Mouse (Mus musculus) kidney, embryonic 16.5 days (tissue): ENCODE results near the gene Bcas3. TPM values are rescaled to one million over a fixed set of nuclear protein-coding genes. Genes with fewer than 3 reads are reported as not detected.

Experiments
- ATAC-seq: fragments of 200-750 bp; cut with Nextera tagmentation; 2 replicates; pipeline ENCODE4 v1.8.0; 2017; ENCODE audit warnings: moderate TSS enrichment; ENCODE audit not compliant: low FRiP score, low TSS enrichment
- H3K27ac ChIP-seq: fragments of 300-500 bp; sonication (generic); 2 replicates; pipeline ENCODE4 v1.5.1; 2014; ENCODE audit warnings: low read length
- H3K27me3 ChIP-seq: fragments of 300-500 bp; sonication (generic); 2 replicates; pipeline ENCODE4 v1.6.1; 2014; ENCODE audit warnings: low read length, control low read depth, mixed read lengths; ENCODE audit not compliant: insufficient read depth
- H3K36me3 ChIP-seq: fragments of 300-500 bp; sonication (generic); 2 replicates; pipeline ENCODE4 v1.6.1; 2014; ENCODE audit warnings: low read length, control low read depth, mixed read lengths; ENCODE audit not compliant: insufficient read depth
- H3K4me1 ChIP-seq: fragments of 300-500 bp; sonication (generic); 2 replicates; pipeline ENCODE4 v1.6.1; 2014; ENCODE audit warnings: low read length, control low read depth, mixed read lengths; ENCODE audit not compliant: insufficient read depth
- H3K4me2 ChIP-seq: fragments of 300-500 bp; sonication (generic); replicated peaks from 2 replicates; pipeline ENCODE4 v1.6.1; 2014; ENCODE audit warnings: low read depth, low read length
- H3K4me3 ChIP-seq: fragments of 300-500 bp; sonication (generic); 2 replicates; pipeline ENCODE4 v1.5.1; 2014; ENCODE audit warnings: mild to moderate bottlenecking, low read length
- H3K9ac ChIP-seq: fragments of 300-500 bp; sonication (generic); replicated peaks from 2 replicates; pipeline ENCODE4 v1.6.1; 2014; ENCODE audit warnings: low read length
- H3K9me3 ChIP-seq: fragments of 300-500 bp; sonication (generic); 2 replicates; pipeline ENCODE4 v1.6.1; 2016; ENCODE audit warnings: low read length, control low read depth
- WGBS: fragments of 180-500 bp; shearing (Covaris S2); extraction: QIAGEN DNeasy Blood & Tissue Kit; methylation state at CpG from one replicate; pipeline ENCODE4 v1.1.7; 2014; 5-methylcytosine and 5-hydroxymethylcytosine counted together
- polyA plus RNA-seq: library from polyadenylated mRNA; unstranded; fragments of >200 nt; fragmentation: Nextera tagmentation; extraction: Ambion mirVana; gene quantifications from 2 replicates; pipeline ENCODE4 v1.2.1, GENCODE M21; 2015

Bcas3 gene
- polyA plus RNA-seq, 1 experiment from 2014 or later, result 34.7 TPM

- Histone ChIP-seq H3K27me3 (peaks cover 4% of the 10 kb centered on the region; the same call in 1 of the 2 replicates), H3K4me1 (peaks cover 6% of the 10 kb centered on the region; the same call in 1 of the 2 replicates), H3K9me3 (peaks cover 3% of the 10 kb centered on the region; the same call in 1 of the 2 replicates), H3K4me2 (no peak overlapping the region), H3K4me3 (no peak overlapping the region), H3K36me3 (no peaks in the 10 kb centered on the region), H3K9ac (no peak overlapping the region), H3K27ac (no peak overlapping the region)
- no peak for ATAC-seq
- WGBS, result 64% methylated on average over 4 of the region's 4 CpGs
Measured at GRCm38 (mm10) chr11:85704062-85704748, 351.2 kb downstream of the Bcas3 start.

- H3K27me3 ChIP-seq, result no peaks in the 10 kb centered on the region
- WGBS, result 36% methylated on average over 1 of the region's 1 CpGs
- no peaks in the 10 kb centered on the region for H3K36me3 ChIP-seq
- no peak for ATAC-seq
- H3K9ac ChIP-seq, result no peak overlapping the region
- H3K4me3 ChIP-seq, result no peak overlapping the region
- H3K27ac ChIP-seq, result no peak overlapping the region
- H3K4me1 ChIP-seq, result peaks cover 6% of the 10 kb centered on the region; the same call in 1 of the 2 replicates
- H3K4me2 ChIP-seq, result no peak overlapping the region
- H3K9me3 ChIP-seq, result peaks cover 3% of the 10 kb centered on the region; the same call in 1 of the 2 replicates
Measured at GRCm38 (mm10) chr11:85706630-85707029, 353.7 kb downstream of the Bcas3 start.

- H3K4me2 ChIP-seq, result no peak overlapping the region
- no peak for ATAC-seq
- H3K36me3 ChIP-seq, result no peaks in the 10 kb centered on the region
- H3K4me1 ChIP-seq, result peaks cover 10% of the 10 kb centered on the region; the same call in 1 of the 2 replicates
- H3K27ac ChIP-seq, result no peak overlapping the region
- no peak overlapping the region for H3K9ac ChIP-seq
- H3K4me3 ChIP-seq, result no peak overlapping the region
- peaks cover 3% of the 10 kb centered on the region; the same call in 1 of the 2 replicates for H3K9me3 ChIP-seq
- H3K27me3 ChIP-seq, result no peaks in the 10 kb centered on the region
- WGBS, result 96% methylated on average over 1 of the region's 1 CpGs
Measured at GRCm38 (mm10) chr11:85707496-85707895, 354.5 kb downstream of the Bcas3 start.

GRCm38 (mm10) chr11:85709147-85709546 lies 356.2 kb downstream of the Bcas3 start:
- Histone ChIP-seq H3K9ac (no peak overlapping the region), H3K4me1 (peaks cover 24% of the 10 kb centered on the region), H3K9me3 (peaks cover 3% of the 10 kb centered on the region; the same call in 1 of the 2 replicates), H3K4me2 (no peak overlapping the region), H3K4me3 (no peak overlapping the region), H3K27me3 (no peaks in the 10 kb centered on the region), H3K27ac (no peak overlapping the region), H3K36me3 (no peaks in the 10 kb centered on the region)
- ATAC-seq, result no peak
- 59% methylated on average over 6 of the region's 6 CpGs for WGBS

- Histone ChIP-seq H3K27ac (no peak overlapping the region), H3K9ac (no peak overlapping the region), H3K4me3 (no peak overlapping the region), H3K9me3 (peaks cover 3% of the 10 kb centered on the region; the same call in 1 of the 2 replicates), H3K36me3 (no peaks in the 10 kb centered on the region), H3K4me1 (peaks cover 29% of the 10 kb centered on the region), H3K4me2 (no peak overlapping the region), H3K27me3 (no peaks in the 10 kb centered on the region)
- 77% methylated on average over 7 of the region's 7 CpGs for WGBS
- ATAC-seq, result no peak
Measured at GRCm38 (mm10) chr11:85710155-85710554, 357.2 kb downstream of the Bcas3 start.

- Histone ChIP-seq H3K27me3 (no peaks in the 10 kb centered on the region; the same call in 1 of the 2 replicates), H3K27ac (peak overlapping the region; percentile 74), H3K9ac (no peak overlapping the region), H3K9me3 (no peaks in the 10 kb centered on the region), H3K36me3 (no peaks in the 10 kb centered on the region), H3K4me1 (peaks cover 29% of the 10 kb centered on the region), H3K4me2 (no peak overlapping the region), H3K4me3 (no peak overlapping the region)
- 81% methylated on average over 8 of the region's 8 CpGs for WGBS
- no peak for ATAC-seq
Measured at GRCm38 (mm10) chr11:85712026-85712804, 359.2 kb downstream of the Bcas3 start.

- no peaks in the 10 kb centered on the region for H3K9me3 ChIP-seq
- H3K4me1 ChIP-seq, result peaks cover 29% of the 10 kb centered on the region
- H3K27ac ChIP-seq, result peak overlapping the region; percentile 86
- ATAC-seq, result peak; percentile 92
- peak overlapping the region; percentile 21; the same call in 1 of the 2 replicates for H3K4me2 ChIP-seq
- no peaks in the 10 kb centered on the region for H3K36me3 ChIP-seq
- no peaks in the 10 kb centered on the region; the same call in 1 of the 2 replicates for H3K27me3 ChIP-seq
- WGBS, result 23% methylated on average over 19 of the region's 19 CpGs
- no peak overlapping the region for H3K4me3 ChIP-seq
- no peak overlapping the region; the same call in 1 of the 2 replicates for H3K9ac ChIP-seq
Measured at GRCm38 (mm10) chr11:85712860-85713813, 360.2 kb downstream of the Bcas3 start.

GRCm38 (mm10) chr11:85713814-85714208 lies 360.8 kb downstream of the Bcas3 start:
- peak; percentile 40; the same call in 1 of the 2 replicates for ATAC-seq
- 37% methylated on average over 2 of the region's 2 CpGs for WGBS

GRCm38 (mm10) chr11:85714312-85714931 lies 361.5 kb downstream of the Bcas3 start:
- 25% methylated on average over 7 of the region's 7 CpGs for WGBS
- Histone ChIP-seq H3K27me3 (no peaks in the 10 kb centered on the region; the same call in 1 of the 2 replicates), H3K27ac (peak overlapping the region; percentile 86; the same call in 1 of the 2 replicates), H3K4me1 (peaks cover 35% of the 10 kb centered on the region), H3K4me3 (no peak overlapping the region), H3K9ac (no peak overlapping the region), H3K4me2 (no peak overlapping the region), H3K9me3 (no peaks in the 10 kb centered on the region), H3K36me3 (no peaks in the 10 kb centered on the region)
- ATAC-seq, result no peak

More at GRCm38 (mm10) chr11:85713814-85714208, 360.8 kb downstream of the Bcas3 start:
- Histone ChIP-seq H3K4me2 (peak overlapping the region; percentile 21; the same call in 1 of the 2 replicates), H3K9ac (no peak overlapping the region; the same call in 1 of the 2 replicates), H3K27ac (peak overlapping the region; percentile 86), H3K4me3 (no peak overlapping the region), H3K27me3 (no peaks in the 10 kb centered on the region; the same call in 1 of the 2 replicates), H3K9me3 (no peaks in the 10 kb centered on the region), H3K36me3 (no peaks in the 10 kb centered on the region), H3K4me1 (peaks cover 29% of the 10 kb centered on the region)
